Mouse (Mus musculus) heart, postnatal 36 days (tissue): Measurements from ENCODE around the gene Nubp1. TPM values are rescaled to one million over a fixed set of nuclear protein-coding genes. Genes with fewer than 3 reads are reported as not detected.

ENCODE experiments used
- DNase-seq, 2 experiments: peaks; one replicate each; pipeline ENCODE4 v3.0.0; 2021 to 2022
- intact Hi-C: fragments of 180-260 bp; cut with DNase I; formaldehyde crosslinking; loops from one replicate; pipeline ENCODE4 v1.15.1; 2025
- total RNA-seq, 2 experiments: library from RNA; stranded (reverse); gene quantifications; 2 replicates each; pipeline ENCODE4 v1.2.3; 2021

Gene Nubp1
- total RNA-seq, 2 experiments from 2014 or later = 8.9 to 9.0 TPM

DNA sequence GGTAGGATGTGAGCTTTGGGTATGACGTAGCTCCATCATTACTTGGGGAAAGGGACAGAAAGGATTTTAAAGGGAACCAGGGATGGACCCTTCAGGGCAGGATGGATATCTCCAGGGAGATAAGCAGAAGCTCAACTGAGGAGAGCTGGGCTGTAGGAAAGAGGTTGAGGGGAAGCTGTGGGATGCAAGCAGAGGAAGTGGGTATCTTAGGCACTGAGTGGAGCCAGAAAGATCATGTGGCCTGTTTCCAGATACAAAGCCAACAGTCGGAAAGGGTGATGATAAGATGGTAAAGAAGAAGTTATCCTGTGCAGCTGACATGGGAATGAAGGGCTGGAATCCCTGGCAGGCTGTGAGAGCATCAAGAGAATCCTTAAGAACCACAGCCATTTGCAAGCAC, 49.4 kb downstream of the Nubp1 start:
- intact Hi-C loops = no loop called here
- DNase-seq = no peak

DNA sequence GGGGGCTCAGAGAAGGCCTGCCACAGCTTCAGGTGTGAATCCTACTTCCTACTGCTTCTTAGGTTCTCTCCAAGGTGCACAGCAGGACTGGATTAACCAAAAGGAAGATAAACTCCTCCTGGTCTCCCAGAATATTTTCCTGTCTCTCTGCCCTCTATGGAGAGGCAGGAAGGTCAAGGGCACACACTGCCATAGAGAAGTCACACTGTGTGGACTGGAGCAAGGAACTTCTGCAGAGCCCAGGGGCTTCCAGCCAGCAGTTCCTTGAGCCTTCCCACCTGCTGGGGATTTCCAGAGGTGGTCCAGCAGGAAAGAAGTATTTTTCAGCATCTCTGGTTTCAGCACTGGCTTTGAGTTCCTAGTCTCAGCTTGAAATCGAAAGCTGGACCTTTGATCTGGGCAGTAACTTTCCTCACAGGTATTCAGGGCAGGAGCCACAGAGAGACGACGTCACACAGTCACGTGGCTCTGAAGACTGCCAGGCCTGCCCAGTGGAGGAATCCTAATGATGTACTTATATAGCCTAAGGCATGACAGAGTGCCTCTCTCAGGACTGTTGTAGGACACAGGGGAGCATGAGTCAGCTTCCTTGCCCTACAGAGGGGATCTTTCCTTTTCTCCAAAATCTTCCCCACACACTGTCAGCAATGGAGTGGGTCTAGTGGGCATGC, 53.4 kb downstream of the Nubp1 start:
- DNase-seq = no peak
- intact Hi-C loops = no loop called here

- intact Hi-C loops = no loop called here
- no peak for DNase-seq
Observed at GRCm38 (mm10) chr16:10467391-10468107, 55.8 kb downstream of the Nubp1 start.

DNA sequence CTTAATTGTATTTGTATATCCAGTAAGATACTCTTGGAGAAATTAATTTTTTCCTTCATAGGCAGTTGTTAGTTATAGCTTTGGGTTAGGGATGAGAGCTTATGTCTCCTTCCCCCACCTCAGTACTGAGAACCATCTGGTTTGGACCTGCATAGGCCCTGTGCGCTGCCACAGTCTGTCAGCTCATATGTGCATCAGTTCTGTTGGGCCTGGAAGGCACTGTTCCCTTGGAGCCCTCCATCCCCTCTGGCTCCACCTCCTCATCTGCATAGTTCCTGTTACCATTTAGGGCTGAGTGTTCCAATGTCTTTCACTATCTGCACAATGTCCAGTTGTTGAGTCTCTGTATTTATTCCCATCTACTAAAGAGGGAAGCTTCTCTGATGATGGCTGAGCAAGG, 56.5 kb downstream of the Nubp1 start:
- DNase-seq = no peak
- intact Hi-C loops = no loop called here

DNA sequence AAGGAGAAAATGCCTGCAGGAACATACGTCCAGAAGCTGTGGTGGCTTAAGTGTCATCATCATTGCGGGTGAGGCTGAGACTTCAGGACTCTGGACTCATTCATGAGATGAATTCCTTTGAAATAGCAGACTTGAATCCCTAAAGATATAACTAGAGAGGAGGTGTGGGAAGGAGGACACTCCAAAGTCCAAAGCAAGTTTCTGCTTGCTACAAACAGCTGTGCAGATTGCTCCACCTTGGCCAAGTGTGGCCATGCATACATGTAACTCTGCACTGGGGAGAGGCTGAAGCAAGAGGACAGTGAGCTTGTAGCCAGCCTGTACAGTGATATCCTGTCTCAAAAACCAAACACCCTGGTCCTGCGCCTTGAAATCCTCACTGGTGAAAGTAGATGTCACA, 60.2 kb downstream of the Nubp1 start:
- DNase-seq = no peak
- intact Hi-C loops = no loop called here

Other genes starting within 250 kb of the Nubp1 start
- gene Rpl39l, start 241.7 kb upstream of the Nubp1 start, total RNA-seq = not detected
- gene Atf7ip2, start 219.2 kb upstream of the Nubp1 start, total RNA-seq = not detected
- 10 to 100 TPM; 42.0 to 49.2 TPM for gene Emp2, start 98.0 kb upstream of the Nubp1 start, total RNA-seq
- gene Tekt5, start 16.5 kb upstream of the Nubp1 start, total RNA-seq = not detected
- gene Tvp23a, start 35.4 kb downstream of the Nubp1 start, total RNA-seq = under 1 TPM; 0.19 to 0.43 TPM
- gene Ciita, start 68.1 kb downstream of the Nubp1 start, total RNA-seq = 1 to 10 TPM in 1 of 2 experiments, under 1 TPM in 1; 0.72 to 1.2 TPM
- gene Dexi, start 131.1 kb downstream of the Nubp1 start, total RNA-seq = 10 to 100 TPM; 37.1 to 37.6 TPM
- 10 to 100 TPM; 52.8 TPM for gene Clec16a, start 133.4 kb downstream of the Nubp1 start, total RNA-seq